Mouse (Mus musculus) limb, embryonic 15.5 days (tissue): ENCODE data around the gene Kirrel2. TPM values are rescaled to one million over a fixed set of nuclear protein-coding genes. Genes with fewer than 3 reads are reported as not detected.

Source experiments
- ATAC-seq: fragments of 200-750 bp; cut with Nextera tagmentation; 2 replicates; pipeline ENCODE4 v1.8.0; 2017; ENCODE audit warnings: low read depth, moderate TSS enrichment; ENCODE audit not compliant: insufficient number of reproducible peaks, low FRiP score, low TSS enrichment
- H3K27ac ChIP-seq: fragments of 300-500 bp; sonication (generic); 2 replicates; pipeline ENCODE4 v1.5.1; 2015; ENCODE audit warnings: moderate library complexity, mild to moderate bottlenecking, inconsistent platforms
- H3K27me3 ChIP-seq: fragments of 300-500 bp; sonication (generic); 2 replicates; pipeline ENCODE4 v1.6.1; 2015; ENCODE audit warnings: inconsistent platforms
- H3K36me3 ChIP-seq: fragments of 300-500 bp; sonication (generic); 2 replicates; pipeline ENCODE4 v1.6.1; 2015; ENCODE audit warnings: inconsistent platforms
- H3K4me1 ChIP-seq: fragments of 300-500 bp; sonication (generic); 2 replicates; pipeline ENCODE4 v1.6.1; 2015; ENCODE audit warnings: inconsistent platforms
- H3K4me2 ChIP-seq: fragments of 300-500 bp; sonication (generic); 2 replicates; pipeline ENCODE4 v1.6.1; 2015; ENCODE audit warnings: mild to moderate bottlenecking, inconsistent platforms
- H3K4me3 ChIP-seq: fragments of 300-500 bp; sonication (generic); 2 replicates; pipeline ENCODE4 v1.5.1; 2015; ENCODE audit warnings: mild to moderate bottlenecking, inconsistent platforms
- H3K9ac ChIP-seq: fragments of 300-500 bp; sonication (generic); 2 replicates; pipeline ENCODE4 v1.6.1; 2015; ENCODE audit warnings: inconsistent platforms
- H3K9me3 ChIP-seq: fragments of 300-500 bp; sonication (generic); 2 replicates; pipeline ENCODE4 v1.6.1; 2016; ENCODE audit warnings: inconsistent platforms
- WGBS: fragments of 180-500 bp; shearing (Covaris S2); methylation state at CpG from one replicate; pipeline ENCODE4 v1.1.7; 2015; 5-methylcytosine and 5-hydroxymethylcytosine counted together
- polyA plus RNA-seq: library from polyadenylated mRNA; unstranded; fragments of >200 nt; fragmentation: Nextera tagmentation; extraction: Ambion mirVana; gene quantifications from 2 replicates; pipeline ENCODE4 v1.2.1, GENCODE M21; 2015

The Kirrel2 gene
- polyA plus RNA-seq, 1 experiment from 2014 or later, result 0.04 TPM

DNA sequence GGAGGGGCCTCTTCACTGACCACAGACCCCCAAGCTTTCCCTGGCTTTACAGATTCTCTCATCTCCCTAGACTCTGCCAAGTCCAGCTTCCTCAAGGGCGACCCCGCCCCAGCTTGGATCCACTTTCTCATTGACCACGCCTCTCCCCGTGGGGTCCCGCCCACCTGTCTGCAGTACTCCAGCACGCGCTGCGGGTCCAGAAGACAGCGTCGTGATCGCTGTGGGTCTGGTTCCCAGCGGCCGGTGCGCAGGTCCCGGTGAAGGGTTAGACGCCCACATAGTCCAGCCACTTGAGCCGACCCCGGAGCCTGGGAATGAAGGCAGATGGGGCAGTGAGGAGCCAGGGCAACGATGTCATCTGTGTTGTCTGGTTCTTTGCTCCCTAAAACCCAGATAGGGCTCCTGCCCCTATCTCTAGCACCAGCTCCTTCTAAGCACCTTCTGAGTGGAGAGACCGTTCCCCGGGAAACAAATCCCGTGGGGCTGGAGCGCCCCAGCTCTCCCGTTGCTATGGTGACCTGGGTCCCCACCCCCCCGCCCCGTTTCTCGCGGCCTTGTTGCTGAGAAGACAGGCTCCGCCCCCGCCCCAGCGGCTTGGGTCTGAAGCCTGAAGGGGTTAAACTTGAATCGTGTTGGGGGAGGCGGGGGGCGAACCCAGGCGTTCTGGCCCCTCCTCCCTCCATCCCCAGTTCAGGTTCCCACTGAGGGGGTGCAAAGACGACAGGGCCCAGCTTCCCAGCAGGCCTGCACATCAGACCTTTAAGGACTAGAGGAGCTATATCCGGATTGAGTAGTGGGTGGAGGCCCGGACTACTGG lies 13.1 kb downstream of the Kirrel2 start:
- Histone ChIP-seq H3K9me3 (no peaks in the 10 kb centered on the region), H3K4me1 (peaks cover 18% of the 10 kb centered on the region), H3K9ac (peak overlapping the region; percentile 63; the same call in 1 of the 2 replicates), H3K36me3 (peaks cover 9% of the 10 kb centered on the region; the same call in 1 of the 2 replicates), H3K4me3 (peak overlapping the region; percentile 64), H3K4me2 (peak overlapping the region; percentile 92), H3K27ac (no peak overlapping the region), H3K27me3 (peaks cover 17% of the 10 kb centered on the region; the same call in 1 of the 2 replicates)
- ATAC-seq, result no peak
- under 1% methylated on average over 38 of the region's 38 CpGs for WGBS

DNA sequence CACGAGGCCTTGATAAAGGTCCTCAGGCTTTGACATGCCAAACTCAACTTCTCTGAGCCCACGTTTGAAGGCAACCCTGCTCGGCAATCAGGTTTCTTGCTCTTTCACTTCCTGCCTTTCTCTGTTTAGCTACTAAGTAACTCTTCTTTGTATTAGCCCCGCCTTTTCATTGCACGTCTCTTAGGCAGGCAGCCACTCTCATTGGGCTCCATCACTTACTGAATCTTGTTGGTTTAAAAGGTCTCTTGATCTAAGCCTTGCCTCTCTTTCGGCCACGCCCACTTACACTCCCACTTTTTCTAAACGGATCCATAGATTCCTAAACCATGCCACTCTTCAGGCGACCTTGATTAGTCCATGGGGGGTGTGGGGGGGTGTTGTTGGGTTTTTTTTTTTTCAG lies 13.8 kb downstream of the Kirrel2 start:
- H3K36me3 ChIP-seq, result peaks cover 9% of the 10 kb centered on the region; the same call in 1 of the 2 replicates
- H3K9me3 ChIP-seq, result no peaks in the 10 kb centered on the region
- H3K9ac ChIP-seq, result no peak overlapping the region
- peaks cover 18% of the 10 kb centered on the region for H3K4me1 ChIP-seq
- peak overlapping the region; percentile 64 for H3K4me3 ChIP-seq
- H3K27me3 ChIP-seq, result peaks cover 17% of the 10 kb centered on the region; the same call in 1 of the 2 replicates
- 23% methylated on average over 9 of the region's 9 CpGs for WGBS
- H3K27ac ChIP-seq, result no peak overlapping the region
- H3K4me2 ChIP-seq, result peak overlapping the region; percentile 92; the same call in 1 of the 2 replicates
- no peak for ATAC-seq

DNA sequence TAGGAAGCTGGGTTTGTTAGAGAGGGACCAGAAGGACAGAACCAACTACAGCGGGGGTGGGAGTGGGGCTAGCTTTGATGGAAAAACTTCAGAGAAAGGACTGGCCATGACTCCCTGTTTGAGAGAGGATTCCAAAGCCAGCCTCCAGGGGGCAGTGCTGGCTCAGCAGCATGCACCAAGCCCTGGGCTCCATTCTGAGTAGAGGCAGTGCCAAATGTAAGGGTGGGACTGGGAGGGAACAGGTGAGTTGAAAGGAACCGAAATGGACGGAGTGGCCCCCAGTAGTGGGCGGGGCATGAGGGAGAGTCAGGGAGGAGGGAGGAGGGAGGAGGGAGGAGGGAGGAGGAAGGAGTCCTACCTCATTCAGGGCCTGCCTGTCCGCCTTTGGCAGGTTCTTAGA lies 16.8 kb downstream of the Kirrel2 start:
- WGBS, result 18% methylated on average over 4 of the region's 5 CpGs
- H3K27me3 ChIP-seq, result peaks cover 32% of the 10 kb centered on the region; the same call in 1 of the 2 replicates

DNA sequence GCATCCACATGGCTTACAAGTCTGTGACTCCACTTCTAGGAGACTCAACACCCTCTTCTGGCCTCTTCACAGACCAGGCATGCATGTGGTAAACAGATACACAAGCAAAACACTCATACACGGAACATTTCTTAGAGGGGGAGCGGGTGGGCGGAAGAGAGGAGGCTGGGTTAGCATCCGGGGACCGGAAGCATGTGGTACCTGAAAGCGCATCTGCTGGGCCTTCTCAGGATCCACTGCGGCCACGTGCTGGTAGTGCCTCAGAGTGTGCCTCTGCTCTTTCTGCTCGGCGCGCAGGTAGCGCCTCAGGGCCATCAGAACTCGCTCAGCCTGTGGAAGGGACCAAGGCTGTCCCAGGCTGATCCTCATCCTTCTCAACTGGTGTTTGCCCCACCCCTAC lies 17.8 kb downstream of the Kirrel2 start:
- 78% methylated on average over 13 of the region's 13 CpGs for WGBS
- no peak for ATAC-seq
- H3K27me3 ChIP-seq, result peaks cover 32% of the 10 kb centered on the region; the same call in 1 of the 2 replicates

More for the DNA sequence above, 16.8 kb downstream of the Kirrel2 start:
- H3K4me3 ChIP-seq, result no peak overlapping the region
- H3K9ac ChIP-seq, result no peak overlapping the region
- ATAC-seq, result no peak
- no peaks in the 10 kb centered on the region for H3K9me3 ChIP-seq
- H3K36me3 ChIP-seq, result peaks cover 15% of the 10 kb centered on the region; the same call in 1 of the 2 replicates
- H3K4me1 ChIP-seq, result peaks cover 18% of the 10 kb centered on the region
- H3K4me2 ChIP-seq, result no peak overlapping the region
- H3K27ac ChIP-seq, result no peak overlapping the region

DNA sequence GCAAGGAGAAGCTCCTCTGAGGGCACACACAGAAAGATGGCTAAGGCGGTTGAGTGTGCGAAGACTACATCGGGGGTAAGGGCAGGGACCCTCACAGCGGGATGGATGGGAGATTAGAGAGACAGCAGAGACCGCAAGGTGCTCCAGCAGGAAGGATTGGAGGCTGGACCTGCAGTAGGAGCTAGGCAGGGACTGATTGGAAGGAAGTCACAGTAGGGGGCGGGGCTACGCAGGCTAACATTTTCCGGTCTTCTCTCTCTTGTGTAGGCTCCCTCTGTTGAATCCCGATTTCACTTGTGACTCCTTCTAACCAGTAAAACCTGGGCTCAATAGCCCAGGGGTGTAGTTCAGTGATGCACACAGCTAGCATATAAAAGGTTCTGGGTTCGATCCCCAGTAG lies 20.6 kb downstream of the Kirrel2 start:
- 20% methylated on average over 10 of the region's 10 CpGs for WGBS
- H3K4me2 ChIP-seq, result no peak overlapping the region
- H3K4me1 ChIP-seq, result no peaks in the 10 kb centered on the region
- H3K9ac ChIP-seq, result no peak overlapping the region
- no peak overlapping the region for H3K4me3 ChIP-seq
- H3K27me3 ChIP-seq, result peaks cover 23% of the 10 kb centered on the region; the same call in 1 of the 2 replicates
- H3K36me3 ChIP-seq, result peaks cover 16% of the 10 kb centered on the region; the same call in 1 of the 2 replicates
- H3K27ac ChIP-seq, result no peak overlapping the region
- no peaks in the 10 kb centered on the region for H3K9me3 ChIP-seq
- ATAC-seq, result no peak

More for the DNA sequence above, 17.8 kb downstream of the Kirrel2 start:
- Histone ChIP-seq H3K36me3 (peaks cover 19% of the 10 kb centered on the region; the same call in 1 of the 2 replicates), H3K9me3 (no peaks in the 10 kb centered on the region), H3K4me2 (no peak overlapping the region), H3K27ac (no peak overlapping the region), H3K4me3 (no peak overlapping the region), H3K9ac (no peak overlapping the region), H3K4me1 (peaks cover 9% of the 10 kb centered on the region)

DNA sequence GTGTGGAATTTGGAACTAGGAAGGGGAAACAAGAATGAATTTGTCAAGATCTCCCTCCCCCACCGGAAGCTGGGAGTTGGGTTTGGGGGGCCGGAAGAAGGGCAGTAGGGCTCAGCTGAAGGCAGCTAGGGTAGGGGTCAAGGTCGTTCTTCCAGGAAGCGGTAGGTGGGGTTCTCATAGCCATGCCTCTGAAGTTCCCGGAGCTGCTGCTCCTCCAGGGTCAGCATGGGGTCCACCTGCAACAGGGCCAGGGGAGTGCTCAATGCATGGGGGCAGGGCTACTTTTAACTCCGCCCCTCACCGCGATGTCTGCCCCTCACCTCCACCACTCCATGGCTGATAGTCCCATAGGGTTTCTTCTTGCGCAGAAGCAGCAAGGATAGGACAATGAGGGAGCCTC lies 22.3 kb downstream of the Kirrel2 start:
- no peak for ATAC-seq
- no peaks in the 10 kb centered on the region for H3K4me1 ChIP-seq
- H3K9me3 ChIP-seq, result no peaks in the 10 kb centered on the region
- no peak overlapping the region for H3K4me2 ChIP-seq
- H3K27me3 ChIP-seq, result peaks cover 23% of the 10 kb centered on the region; the same call in 1 of the 2 replicates
- H3K36me3 ChIP-seq, result peaks cover 13% of the 10 kb centered on the region; the same call in 1 of the 2 replicates
- no peak overlapping the region for H3K4me3 ChIP-seq
- no peak overlapping the region for H3K27ac ChIP-seq
- no peak overlapping the region for H3K9ac ChIP-seq
- 38% methylated on average over 9 of the region's 9 CpGs for WGBS

DNA sequence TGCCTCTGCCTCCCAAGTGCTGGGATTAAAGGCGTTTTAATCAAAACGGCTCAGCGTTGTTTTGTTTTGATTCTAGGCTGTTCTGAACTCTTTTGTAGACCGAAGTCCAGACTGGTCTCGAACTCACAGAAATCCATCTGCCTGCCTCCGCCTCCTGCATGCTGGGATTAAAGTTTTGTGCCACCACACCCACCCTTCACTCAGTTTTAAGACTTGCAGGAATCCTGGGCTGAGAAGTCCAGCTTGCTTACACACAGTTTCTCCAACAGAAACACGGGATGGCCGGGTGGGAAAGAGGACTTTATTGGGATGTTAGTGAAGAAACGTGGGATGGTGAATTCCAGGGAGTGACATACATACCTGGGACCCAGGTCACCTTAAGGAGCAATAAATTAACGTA lies 22.8 kb downstream of the Kirrel2 start:
- no peaks in the 10 kb centered on the region for H3K9me3 ChIP-seq
- no peaks in the 10 kb centered on the region for H3K4me1 ChIP-seq
- H3K36me3 ChIP-seq, result peaks cover 10% of the 10 kb centered on the region; the same call in 1 of the 2 replicates
- no peak for ATAC-seq
- WGBS, result 68% methylated on average over 10 of the region's 10 CpGs
- H3K27me3 ChIP-seq, result peaks cover 23% of the 10 kb centered on the region; the same call in 1 of the 2 replicates
- no peak overlapping the region for H3K4me2 ChIP-seq
- H3K4me3 ChIP-seq, result no peak overlapping the region
- H3K9ac ChIP-seq, result no peak overlapping the region
- no peak overlapping the region for H3K27ac ChIP-seq

DNA sequence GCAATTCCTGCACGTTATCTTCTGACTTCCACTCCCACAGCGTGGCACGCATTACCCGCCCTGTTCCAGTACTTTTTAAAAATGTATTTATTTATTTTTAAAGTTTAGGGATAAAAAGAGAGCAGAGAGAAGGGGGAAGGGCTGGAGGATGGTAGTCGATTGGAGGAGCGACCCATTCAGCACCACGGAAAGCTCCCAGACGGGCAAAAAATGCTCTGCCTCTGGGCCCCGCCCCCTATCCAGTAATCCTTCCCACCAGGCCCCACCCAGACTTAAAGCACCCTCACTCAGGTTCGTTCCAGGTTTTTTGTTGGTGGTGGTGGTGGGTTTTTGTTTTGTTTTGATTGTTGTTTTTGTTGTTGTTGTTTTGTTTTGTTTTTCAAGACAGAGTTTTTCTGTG lies 23.3 kb downstream of the Kirrel2 start:
- Histone ChIP-seq H3K9me3 (no peaks in the 10 kb centered on the region), H3K27ac (no peak overlapping the region), H3K4me3 (no peak overlapping the region), H3K9ac (0 out of 2 replicates have a peak overlapping the region, but pooled peaks have one; percentile 10), H3K4me1 (no peaks in the 10 kb centered on the region), H3K36me3 (peaks cover 10% of the 10 kb centered on the region; the same call in 1 of the 2 replicates), H3K27me3 (peaks cover 20% of the 10 kb centered on the region; the same call in 1 of the 2 replicates), H3K4me2 (no peak overlapping the region)
- ATAC-seq, result no peak
- 2% methylated on average over 10 of the region's 10 CpGs for WGBS

DNA sequence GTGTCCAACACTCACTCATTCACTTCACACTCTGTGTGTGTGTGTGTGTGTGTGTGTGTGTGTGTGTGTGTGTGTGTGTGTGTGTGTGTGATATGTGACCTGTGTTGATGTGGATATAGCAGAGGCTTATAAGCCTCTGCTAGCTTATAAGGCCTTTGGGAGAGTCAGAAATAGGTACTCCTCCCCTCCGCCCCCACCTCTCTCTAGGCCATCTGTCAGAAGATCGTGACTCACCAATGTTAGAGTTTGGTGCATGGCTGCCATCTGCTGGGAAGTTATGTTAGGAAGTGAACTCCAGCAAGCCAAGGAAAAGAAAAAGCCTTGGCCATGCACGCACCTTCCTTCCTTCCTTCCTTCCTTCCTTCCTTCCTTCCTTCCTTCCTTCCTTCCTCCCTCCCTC lies 25.7 kb downstream of the Kirrel2 start:
- Histone ChIP-seq H3K9ac (no peak overlapping the region), H3K4me3 (no peak overlapping the region), H3K4me2 (no peak overlapping the region), H3K27me3 (peaks cover 14% of the 10 kb centered on the region; the same call in 1 of the 2 replicates), H3K4me1 (no peaks in the 10 kb centered on the region), H3K27ac (no peak overlapping the region), H3K9me3 (no peaks in the 10 kb centered on the region), H3K36me3 (peaks cover 10% of the 10 kb centered on the region; the same call in 1 of the 2 replicates)
- 5% methylated on average over 3 of the region's 3 CpGs for WGBS
- ATAC-seq, result no peak

DNA sequence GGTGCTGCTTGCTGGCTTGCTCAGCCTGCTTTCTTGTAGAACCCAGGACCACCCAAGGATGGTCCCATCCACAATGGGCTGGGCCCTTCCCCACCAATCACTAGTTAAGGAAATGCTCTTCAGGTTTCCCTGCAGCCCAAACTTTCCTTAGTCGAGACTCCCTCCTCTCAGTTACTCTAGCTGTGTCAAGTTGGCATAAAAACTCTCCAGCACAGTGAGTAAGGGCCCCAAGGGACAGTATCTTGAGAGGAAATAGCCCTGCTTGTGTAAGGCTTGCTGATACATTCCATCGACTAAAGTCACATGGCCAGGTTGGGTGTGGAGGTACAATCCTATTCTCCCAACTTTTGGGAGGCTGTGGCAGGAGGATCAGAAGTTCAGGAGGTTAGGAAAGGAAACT lies 27.3 kb downstream of the Kirrel2 start:
- 31% methylated on average over 2 of the region's 2 CpGs for WGBS
- Histone ChIP-seq H3K9me3 (no peaks in the 10 kb centered on the region), H3K36me3 (peaks cover 17% of the 10 kb centered on the region; the same call in 1 of the 2 replicates), H3K9ac (no peak overlapping the region), H3K4me1 (no peaks in the 10 kb centered on the region), H3K27me3 (peaks cover under 1% of the 10 kb centered on the region; the same call in 1 of the 2 replicates), H3K27ac (no peak overlapping the region), H3K4me3 (no peak overlapping the region), H3K4me2 (no peak overlapping the region)
- ATAC-seq, result no peak

DNA sequence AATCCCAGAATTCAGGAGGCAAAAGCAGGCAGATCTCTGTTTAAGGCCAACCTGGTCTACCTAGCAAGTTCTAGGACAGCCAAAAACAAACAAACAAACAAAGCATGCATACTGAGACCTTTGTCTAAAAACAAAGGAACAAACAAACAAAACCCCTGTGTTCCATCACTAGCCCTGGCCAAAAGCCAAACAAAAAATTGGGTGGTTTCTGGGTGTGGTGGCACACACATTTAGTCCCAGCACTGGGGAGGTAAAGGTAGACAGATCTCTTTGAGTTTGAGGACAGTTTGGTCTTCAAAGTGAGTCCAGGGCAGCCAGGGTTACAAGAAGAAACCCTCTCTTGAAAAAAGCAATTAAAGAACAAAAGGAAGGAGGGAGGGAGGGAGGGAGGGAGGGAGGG lies 28.2 kb downstream of the Kirrel2 start:
- H3K4me3 ChIP-seq, result no peak overlapping the region
- H3K27ac ChIP-seq, result no peak overlapping the region
- H3K27me3 ChIP-seq, result no peaks in the 10 kb centered on the region
- no peak overlapping the region for H3K4me2 ChIP-seq
- H3K36me3 ChIP-seq, result 0 out of 2 replicates have a peak, but pooled peaks cover 18% of the 10 kb centered on the region
- no peaks in the 10 kb centered on the region for H3K9me3 ChIP-seq
- no peaks in the 10 kb centered on the region for H3K4me1 ChIP-seq
- ATAC-seq, result no peak
- H3K9ac ChIP-seq, result no peak overlapping the region
